7 mouse cellular contexts compared by ENCODE assay signal in genomic region chr10:127380251-127380691, GRCm38 (mm10). TPM values are rescaled to one million over a fixed set of nuclear protein-coding genes. Genes with fewer than 3 reads are reported as not detected.
DNase-seq lines count a peak whose midpoint lies in the region; ATAC-seq lines count a peak whose summit lies in the region.

Gene R3hdm2, plus strand, starts transcription at chr10:127380327.

- peak; percentile 99 for ATAC-seq in intestine, embryonic 16.5 days
- peak; percentile 96 for ATAC-seq in midbrain, embryonic 11.5 days (ENCODE audit: low FRiP score)

- intact Hi-C loops in left cerebral cortex, postnatal 36 days (cut with DNase I), result loop anchor here (2.0 to 5.0 kb wide), 2 partner anchors 25 to 42 kb away; partner anchors contain the start of gene Inhbe

- peak within 1 kb of the TSS; percentile 83 for H3K4me2 ChIP-seq in intestine, embryonic 16.5 days (ENCODE audit: low read depth, low read length)
- H3K4me2 ChIP-seq in midbrain, embryonic 11.5 days, result peak within 1 kb of the TSS; percentile 56

- peak within 1 kb of the TSS; percentile 75 for H3K4me3 ChIP-seq in intestine, embryonic 16.5 days (ENCODE audit: low read length)
- H3K4me3 ChIP-seq in midbrain, embryonic 11.5 days (ENCODE audit: low read depth, low read length), result peak within 1 kb of the TSS; percentile 61

- peak within 1 kb of the TSS; percentile 94 for H3K27ac ChIP-seq in intestine, embryonic 16.5 days (ENCODE audit: low read length)
- peak within 1 kb of the TSS; percentile 79 for H3K27ac ChIP-seq in midbrain, embryonic 11.5 days (ENCODE audit: low read depth, low read length)

- no peaks in the 10 kb centered on the region for H3K9me3 ChIP-seq in intestine, embryonic 16.5 days (ENCODE audit: control insufficient read depth, low read length)
- no peaks in the 10 kb centered on the region for H3K9me3 ChIP-seq in midbrain, embryonic 11.5 days (ENCODE audit: control insufficient read depth, low read length)

- peaks cover 15% of the 10 kb centered on the region for H3K4me1 ChIP-seq in intestine, embryonic 16.5 days (ENCODE audit: control insufficient read depth, insufficient read depth, low read length)
- peaks cover 8% of the 10 kb centered on the region for H3K4me1 ChIP-seq in midbrain, embryonic 11.5 days (ENCODE audit: control insufficient read depth, insufficient read depth, low read length)

- H3K27me3 ChIP-seq in intestine, embryonic 16.5 days (replicated peaks; ENCODE audit: control insufficient read depth, insufficient read depth, low read length), result no peaks in the 10 kb centered on the region
- no peaks in the 10 kb centered on the region for H3K27me3 ChIP-seq in midbrain, embryonic 11.5 days (ENCODE audit: control insufficient read depth, insufficient read depth, low read length)

- no peaks in the 10 kb centered on the region for H3K36me3 ChIP-seq in intestine, embryonic 16.5 days (ENCODE audit: control insufficient read depth, insufficient read depth, low read length)
- no peaks in the 10 kb centered on the region for H3K36me3 ChIP-seq in midbrain, embryonic 11.5 days (ENCODE audit: control insufficient read depth, insufficient read depth, low read length)

- H3K9ac ChIP-seq in intestine, embryonic 16.5 days (ENCODE audit: low read depth, low read length), result peak within 1 kb of the TSS; percentile 88
- H3K9ac ChIP-seq in midbrain, embryonic 11.5 days (ENCODE audit: low read length), result peak within 1 kb of the TSS; percentile 86

- WGBS in intestine, embryonic 16.5 days, result 1% methylated on average over 45 of the region's 53 CpGs
- under 1% methylated on average over 51 of the region's 53 CpGs for WGBS in midbrain, embryonic 11.5 days

- peak; percentile 95 for DNase-seq in adrenal gland, adult 2 months
- DNase-seq in embryo, embryonic 11.5 days (ENCODE audit: low read depth, low spot score), result peak; percentile 94
- peak; percentile 82 to 92 for DNase-seq in gastrocnemius, postnatal 4 days (ENCODE audit: low spot score in 2 of 2)
- DNase-seq in left cerebral cortex, postnatal 36 days (ENCODE audit: low spot score in 2 of 2), result peak; percentile 87 to 90
- peak; percentile 100 for DNase-seq in midbrain, embryonic 11.5 days (ENCODE audit: low spot score, missing footprints)
- DNase-seq in skeletal muscle tissue, adult 2 months (ENCODE audit: low read depth, low spot score), result peak; percentile 86

RNA-seq across cellular contexts. Expression of gene R3hdm2, which starts in this region (rescaled TPM):
- 100 to 1,000 TPM; 116 to 127 TPM for total RNA-seq in adrenal gland, adult 2 months (2021)
- polyA plus RNA-seq in adrenal gland, adult 2 months (2012; rRNA removed), result 182 and 274 TPM in 2 replicates
- 100 to 1,000 TPM in 1 of 2 experiments, 10 to 100 TPM in 1; 87.7 to 101 TPM for total RNA-seq in gastrocnemius, postnatal 4 days (2021)
- polyA plus RNA-seq in intestine, embryonic 16.5 days (2015; fragmentation: Nextera tagmentation; extraction: Ambion mirVana), result 17.7 and 18.3 TPM in 2 replicates
- total RNA-seq in left cerebral cortex, postnatal 36 days (2021), result 100 to 1,000 TPM; 348 to 365 TPM
- polyA plus RNA-seq in midbrain, embryonic 11.5 days (2014; fragmentation: Nextera tagmentation; extraction: Ambion mirVana), result 27.0 and 27.7 TPM in 2 replicates

Comparison
In these comparisons a context has a peak if more than half of its experiments do, and no peak if none do; other contexts are left out.
1. Peak in every context shown above with its lines: DNase-seq, ATAC-seq, H3K4me3 ChIP-seq and H3K27ac ChIP-seq.